Comparison of ENCODE assay signal across 29 mouse cellular contexts in genomic region chr1:136680173-136680572, GRCm38 (mm10). TPM values are rescaled to one million over a fixed set of nuclear protein-coding genes. Genes with fewer than 3 reads are reported as not detected.
A peak's percentile ranks its signal among the peaks of the same experiment; 100 is the strongest.
DNase-seq lines count a peak whose midpoint lies in the region; ATAC-seq and TF ChIP-seq lines count a peak whose summit lies in the region.
"Had no signal": no experiment of that assay in that cellular context is flagged by ENCODE, and none has a peak within 500 bp of the region (broad histone marks: within the 10 kb centered on the region; RNA-seq: fewer than 3 reads in every experiment).

No protein-coding gene starts in this region.

- H3K4me3 ChIP-seq in E14TG2a.4 (replicated peaks; ENCODE audit: low read length) (peak overlapping the region; percentile 27), ES-Bruce4 (ENCODE audit: low read depth, low read length) (no peak overlapping the region), ES-E14 (ENCODE audit: insufficient read depth in 1 of 2, low read depth in 1 of 2, low read length in 2 of 2, poor library complexity in 1 of 2, severe bottlenecking in 1 of 2) (peak overlapping the region in 1 of 2 experiments; percentile 13; a peak in 1 of 4 replicates)
- no peak overlapping the region for H3K4me3 ChIP-seq in liver, embryonic 11.5 days (ENCODE audit: low read depth, low read length)
- H3K4me3 ChIP-seq: embryonic facial prominence, embryonic 13.5 days; embryonic facial prominence, embryonic 15.5 days; erythroblast, embryonic 14.5 days; forebrain, embryonic 10.5 days; forebrain, embryonic 12.5 days; forebrain, embryonic 15.5 days; gastrocnemius, adult 2 months had no signal

- 88% methylated on average over 3 of the region's 3 CpGs for WGBS in liver, embryonic 11.5 days

- no peak for TF ChIP-seq POLR2A in ES-Bruce4 (IDR thresholded peaks at IDR 0.05; ENCODE audit: insufficient read depth, low read length)

- peak; percentile 54 for DNase-seq in ES-E14 (ENCODE audit: low read depth, low spot score)
- peak; percentile 81 for DNase-seq in ZHBTc4 (ENCODE audit: low read depth, low spot score)
- no peak for DNase-seq in urinary bladder, adult 2 months (ENCODE audit: low spot score)
- no peak for DNase-seq in B cell, adult 2 months
- no peak for DNase-seq in frontal cortex, adult 2 months (ENCODE audit: extremely low spot score in 1 of 2, low spot score in 1 of 2)
- DNase-seq in liver, embryonic 11.5 days (ENCODE audit: low spot score) = no peak
- DNase-seq: adrenal gland, adult 8-10 months; adrenal gland, postnatal 14 days; adrenal gland, postnatal 36 days; cerebellum, adult 11 months; cerebellum, adult 18-20 months; cerebellum, adult 8-10 months; cerebellum, adult 9-11 months; cerebellum, postnatal 14 days; cerebellum, postnatal 36 days; embryo, embryonic 11 days; forebrain, postnatal 0 days; gastrocnemius, adult 2 months had no signal

- no peak for ATAC-seq in liver, embryonic 11.5 days (replicated peaks; ENCODE audit: low FRiP score)
- ATAC-seq: CD4-positive, CD25-positive, alpha-beta regulatory T cell, adult 4 months; forebrain, embryonic 15.5 days; forebrain, postnatal 0 days had no signal

- TF ChIP-seq CTCF in E14TG2a.4 (conservative IDR thresholded peaks at IDR 0.05; ENCODE audit: low read length) (no peak), ES-Bruce4 (IDR thresholded peaks at IDR 0.05; ENCODE audit: low read depth, low read length) (no peak)

- H3K9ac ChIP-seq in ES-Bruce4 (ENCODE audit: low read depth, poor library complexity, severe bottlenecking) (peak overlapping the region; percentile 63), ES-E14 (ENCODE audit: insufficient read depth, low read depth, low read length, poor library complexity, severe bottlenecking) (peak overlapping the region; percentile 22; the same call in 1 of the 2 replicates)
- no peak overlapping the region for H3K9ac ChIP-seq in liver, embryonic 11.5 days (ENCODE audit: low read depth, low read length)
- H3K9ac ChIP-seq: embryonic facial prominence, embryonic 13.5 days; embryonic facial prominence, embryonic 15.5 days; forebrain, embryonic 12.5 days; forebrain, embryonic 15.5 days; forebrain, postnatal 0 days had no signal

- in situ Hi-C loops in ES-E14 (cut with MboI; ENCODE audit: low sequenced_read_pairs in 2 of 2, unreplicated experiment in 2 of 2) = no loop called here

- peak; percentile 82 for TF ChIP-seq EP300 in ES-Bruce4 (IDR thresholded peaks at IDR 0.05; ENCODE audit: insufficient read depth, low read depth, low read length)

- H3K27ac ChIP-seq in ES-Bruce4 (ENCODE audit: insufficient read depth, low read length) (peak overlapping the region; percentile 95), ES-E14 (ENCODE audit: insufficient read depth, low read depth, low read length, poor library complexity, severe bottlenecking) (peak overlapping the region; percentile 93; the same call in 1 of the 2 replicates)
- H3K27ac ChIP-seq in liver, embryonic 11.5 days (ENCODE audit: low read depth, low read length) = no peak overlapping the region
- H3K27ac ChIP-seq: embryonic facial prominence, embryonic 13.5 days; embryonic facial prominence, embryonic 15.5 days; forebrain, embryonic 10.5 days; forebrain, embryonic 12.5 days; forebrain, embryonic 15.5 days; gastrocnemius, adult 2 months had no signal

- no peaks in the 10 kb centered on the region for H3K9me3 ChIP-seq in E14TG2a.4 (ENCODE audit: low read length)
- no peaks in the 10 kb centered on the region for H3K9me3 ChIP-seq in ES-Bruce4 (replicated peaks; ENCODE audit: control insufficient read depth, insufficient read depth, low read length, poor library complexity, severe bottlenecking)
- H3K9me3 ChIP-seq in ES-E14 (ENCODE audit: control insufficient read depth, insufficient read depth, low read depth, low read length) = no peaks in the 10 kb centered on the region
- no peaks in the 10 kb centered on the region for H3K9me3 ChIP-seq in liver, embryonic 11.5 days (ENCODE audit: control insufficient read depth, low read length)
- H3K9me3 ChIP-seq: embryonic facial prominence, embryonic 13.5 days; embryonic facial prominence, embryonic 15.5 days; forebrain, embryonic 10.5 days; forebrain, embryonic 12.5 days; forebrain, embryonic 15.5 days; G1E had no signal

- no peak overlapping the region for H3K4me2 ChIP-seq in liver, embryonic 11.5 days
- H3K4me2 ChIP-seq: embryonic facial prominence, embryonic 13.5 days; embryonic facial prominence, embryonic 15.5 days; forebrain, embryonic 12.5 days; forebrain, embryonic 15.5 days had no signal

- H3K27me3 ChIP-seq in E14TG2a.4 (ENCODE audit: insufficient read depth, low read length) = no peaks in the 10 kb centered on the region
- no peaks in the 10 kb centered on the region for H3K27me3 ChIP-seq in ES-Bruce4 (ENCODE audit: control insufficient read depth, insufficient read depth, low read length, poor library complexity, severe bottlenecking)
- H3K27me3 ChIP-seq in liver, embryonic 11.5 days (replicated peaks; ENCODE audit: control insufficient read depth, insufficient read depth, low read length) = no peaks in the 10 kb centered on the region
- H3K27me3 ChIP-seq: CH12.LX; embryonic facial prominence, embryonic 13.5 days; embryonic facial prominence, embryonic 15.5 days; forebrain, embryonic 12.5 days; forebrain, embryonic 15.5 days had no signal

- peaks cover 27% of the 10 kb centered on the region; the same call in 1 of the 2 replicates for H3K36me3 ChIP-seq in E14TG2a.4 (ENCODE audit: insufficient read depth, low read length)
- H3K36me3 ChIP-seq in ES-Bruce4 (ENCODE audit: control insufficient read depth, insufficient read depth, low read length, poor library complexity, severe bottlenecking) = no peaks in the 10 kb centered on the region; the same call in 1 of the 2 replicates
- H3K36me3 ChIP-seq in ES-E14 (ENCODE audit: control insufficient read depth, insufficient read depth, low read length, poor library complexity, severe bottlenecking) = no peaks in the 10 kb centered on the region
- no peaks in the 10 kb centered on the region for H3K36me3 ChIP-seq in liver, embryonic 11.5 days (ENCODE audit: control insufficient read depth, insufficient read depth, low read length)
- H3K36me3 ChIP-seq: embryonic facial prominence, embryonic 13.5 days; embryonic facial prominence, embryonic 15.5 days; forebrain, embryonic 10.5 days; forebrain, embryonic 12.5 days; forebrain, embryonic 15.5 days; G1E had no signal

- H3K4me1 ChIP-seq in E14TG2a.4 (replicated peaks; ENCODE audit: low read depth, low read length) = peaks cover 95% of the 10 kb centered on the region
- peaks cover 12% of the 10 kb centered on the region for H3K4me1 ChIP-seq in ES-Bruce4 (ENCODE audit: control insufficient read depth, insufficient read depth, low read length)
- H3K4me1 ChIP-seq in ES-E14 (ENCODE audit: control insufficient read depth in 2 of 2, insufficient read depth in 2 of 2, low read length in 2 of 2, poor library complexity in 1 of 2) = peaks cover 27 to 29% of the 10 kb centered on the region in 2 experiments
- 0 out of 2 replicates have a peak, but pooled peaks cover 3% of the 10 kb centered on the region for H3K4me1 ChIP-seq in liver, embryonic 11.5 days (replicated peaks; ENCODE audit: control insufficient read depth, insufficient read depth, low read length)
- H3K4me1 ChIP-seq: forebrain, embryonic 15.5 days had no signal

TF ChIP-seq in ES-E14, 5 proteins besides CTCF, POLR2A, EP300 and RAD21:
- TF ChIP-seq CHD2 (IDR thresholded peaks at IDR 0.05; ENCODE audit: low read depth, low read length) (no peak), ZNF384 (IDR thresholded peaks at IDR 0.05; ENCODE audit: low read depth, low read length) (no peak), MAFK (IDR thresholded peaks at IDR 0.05; ENCODE audit: insufficient read depth, low read depth, low read length) (no peak), ZC3H11A (IDR thresholded peaks at IDR 0.05; ENCODE audit: borderline replicate concordance, low read depth, low read length) (no peak), HCFC1 (IDR thresholded peaks at IDR 0.05; ENCODE audit: borderline replicate concordance, insufficient read depth, low read length) (no peak)

RNA-seq across cellular contexts. Expression of gene Zfp281, which starts 55.5 kb away (rescaled TPM):
- 94.4 and 98.1 TPM in 2 replicates for polyA plus RNA-seq in ES-Bruce4 (2011; ENCODE audit: insufficient read depth, insufficient read length, low read depth, missing spikeins)
- 65.0 and 65.5 TPM in 2 replicates for total RNA-seq in ES-E14 (2012; rRNA removed)
- 8.5 and 11.4 TPM in 2 replicates for polyA plus RNA-seq in urinary bladder, adult 2 months (2012; rRNA removed)
- polyA plus RNA-seq in frontal cortex, adult 2 months (2012; rRNA removed) = 17.0 TPM in 2 replicates
- 19.3 and 21.3 TPM in 2 replicates for polyA plus RNA-seq in liver, embryonic 11.5 days (2014; fragmentation: Nextera tagmentation; extraction: Ambion mirVana)

Comparison
In these comparisons a context has a peak if more than half of its experiments do, and no peak if none do; other contexts are left out.
1. DNase-seq: peak in ES-E14 (single experiment) and ZHBTc4 (single experiment); none in urinary bladder, adult 2 months (single experiment), B cell, adult 2 months (0 of 2), frontal cortex, adult 2 months (0 of 2) and liver, embryonic 11.5 days (single experiment).